Mouse (Mus musculus) heart, adult 2 months (tissue): ENCODE results near the gene Dgke. TPM values are rescaled to one million over a fixed set of nuclear protein-coding genes. Genes with fewer than 3 reads are reported as not detected.

ENCODE experiments used
- DNase-seq, 2 experiments: peaks; one replicate each; pipeline ENCODE4 v3.0.0; 2021
- H3K27ac ChIP-seq: fragments of 200-600 bp; 2 replicates; pipeline ENCODE4 v1.8.1; 2022
- H3K27me3 ChIP-seq: fragments of 200-500 bp; 2 replicates; pipeline ENCODE4 v1.6.1; 2012; ENCODE audit warnings: mild to moderate bottlenecking, low read length, inconsistent platforms, mixed read lengths; ENCODE audit not compliant: control insufficient read depth, insufficient read depth
- H3K36me3 ChIP-seq: fragments of 200-500 bp; 2 replicates; pipeline ENCODE4 v1.6.1; 2012; ENCODE audit warnings: low read length, inconsistent platforms; ENCODE audit not compliant: control insufficient read depth, insufficient read depth
- H3K4me1 ChIP-seq: fragments of 200-500 bp; 2 replicates; pipeline ENCODE4 v1.6.1; 2011; ENCODE audit warnings: low read length; ENCODE audit not compliant: control insufficient read depth, insufficient read depth
- H3K4me3 ChIP-seq: fragments of 200-600 bp; 2 replicates; pipeline ENCODE4 v1.8.1; 2022
- H3K79me2 ChIP-seq: fragments of 200-500 bp; replicated peaks from 2 replicates; pipeline ENCODE4 v1.6.1; 2012; ENCODE audit warnings: mild to moderate bottlenecking, inconsistent platforms, low read length, moderate library complexity, mixed read lengths; ENCODE audit not compliant: control insufficient read depth, insufficient read depth
- H3K9ac ChIP-seq: fragments of 200-500 bp; 2 replicates; pipeline ENCODE4 v1.6.1; 2012; ENCODE audit warnings: low read depth, mild to moderate bottlenecking, control low read depth, inconsistent platforms, low read length, mixed read lengths
- CTCF ChIP-seq: fragments of 200-600 bp; IDR thresholded peaks from 2 replicates; pipeline ENCODE4 v1.8.1; 2022; ENCODE audit warnings: antibody characterized with exemption, mild to moderate bottlenecking, moderate library complexity
- EP300 ChIP-seq: fragments of 200-500 bp; IDR thresholded peaks from 2 replicates; pipeline ENCODE4 v1.6.1; 2011; ENCODE audit warnings: low read depth, low read length, control low read depth; ENCODE audit not compliant: insufficient read depth
- POLR2A ChIP-seq: fragments of 200-500 bp; IDR thresholded peaks from 2 replicates; pipeline ENCODE4 v1.6.1; 2011; ENCODE audit warnings: mild to moderate bottlenecking, low read depth, low read length, control low read depth; ENCODE audit not compliant: insufficient read depth
- WGBS: fragments of 180-500 bp; shearing (Covaris S2); methylation state at CpG from one replicate; pipeline ENCODE4 v1.1.7; 2018; 5-methylcytosine and 5-hydroxymethylcytosine counted together
- intact Hi-C: fragments of 180-260 bp; cut with DNase I; formaldehyde crosslinking; loops from one replicate; pipeline ENCODE4 v1.15.1; 2025
- polyA plus RNA-seq: library from polyadenylated mRNA; depleted of rRNA; stranded (reverse); fragments of >200 nt; gene quantifications from 2 replicates; pipeline ENCODE4 v1.2.3, GENCODE M21; 2012
- total RNA-seq, 2 experiments: library from RNA; stranded (reverse); gene quantifications; 2 replicates each; pipeline ENCODE4 v1.2.3; 2021

The Dgke gene
- total and polyA plus RNA-seq, 3 experiments = 5.6 to 12.4 (median 9.3) TPM

- WGBS = 18% methylated on average over 6 of the region's 6 CpGs
- TF ChIP-seq EP300 (no peak), CTCF (peak; percentile 98)
- H3K27ac ChIP-seq = peak overlapping the region; percentile 87
- no peaks in the 10 kb centered on the region for H3K27me3 ChIP-seq
- H3K36me3 ChIP-seq = no peaks in the 10 kb centered on the region; the same call in 1 of the 2 replicates
- H3K79me2 ChIP-seq = no peaks in the 10 kb centered on the region
- DNase-seq = peak; percentile 55 to 62
- intact Hi-C loops = loop anchor here (1.0 kb wide), 1 partner anchor 80 kb away; no protein-coding TSS in a partner anchor
- peaks cover 11% of the 10 kb centered on the region; the same call in 1 of the 2 replicates for H3K4me1 ChIP-seq
- no peak overlapping the region for H3K4me3 ChIP-seq
- H3K9ac ChIP-seq = no peak overlapping the region
Observed at GRCm38 (mm10) chr11:89069303-89069702, 2.7 kb upstream of the Dgke start.

DNA sequence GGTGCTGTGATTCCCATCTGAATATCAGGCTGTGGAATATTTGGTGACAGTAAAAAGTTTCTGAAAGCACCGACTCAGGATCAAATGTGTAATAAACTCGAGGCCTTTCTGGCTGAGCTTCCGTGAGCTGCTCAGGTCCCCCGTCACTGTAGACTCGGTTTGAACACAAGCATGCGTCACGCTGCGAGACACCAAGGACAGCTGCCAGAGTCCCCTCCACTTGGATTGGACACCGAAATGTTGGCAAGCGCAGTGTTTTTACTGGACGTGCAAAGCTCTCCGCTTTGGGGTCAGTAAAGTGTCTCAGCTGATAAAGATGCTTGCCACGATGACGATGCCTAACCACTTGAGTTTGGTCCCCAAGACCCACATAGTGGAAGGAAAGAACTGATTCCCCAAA lies 2.0 kb upstream of the Dgke start:
- H3K9ac ChIP-seq = no peak overlapping the region
- peak; percentile 48 to 66 for DNase-seq
- H3K36me3 ChIP-seq = no peaks in the 10 kb centered on the region; the same call in 1 of the 2 replicates
- peak overlapping the region; percentile 87 for H3K27ac ChIP-seq
- TF ChIP-seq EP300 (no peak), POLR2A (no peak), CTCF (no peak)
- 48% methylated on average over 14 of the region's 14 CpGs for WGBS
- intact Hi-C loops = loop anchor here (1.0 kb wide), 1 partner anchor 79 kb away; no protein-coding TSS in a partner anchor
- peaks cover 11% of the 10 kb centered on the region; the same call in 1 of the 2 replicates for H3K4me1 ChIP-seq
- no peak overlapping the region for H3K4me3 ChIP-seq
- no peaks in the 10 kb centered on the region for H3K27me3 ChIP-seq
- no peaks in the 10 kb centered on the region for H3K79me2 ChIP-seq

- H3K79me2 ChIP-seq = no peaks in the 10 kb centered on the region
- H3K4me3 ChIP-seq = no peak overlapping the region
- H3K4me1 ChIP-seq = peaks cover 11% of the 10 kb centered on the region; the same call in 1 of the 2 replicates
- intact Hi-C loops = no loop called here
- no peak overlapping the region for H3K9ac ChIP-seq
- H3K27ac ChIP-seq = peak overlapping the region; percentile 87
- 57% methylated on average over 11 of the region's 11 CpGs for WGBS
- no peaks in the 10 kb centered on the region for H3K27me3 ChIP-seq
- peak in 1 of 2 experiments; percentile 30 for DNase-seq
- no peaks in the 10 kb centered on the region; the same call in 1 of the 2 replicates for H3K36me3 ChIP-seq
- TF ChIP-seq EP300 (no peak), CTCF (no peak), POLR2A (no peak)
Observed at GRCm38 (mm10) chr11:89067871-89068490, 1.3 kb upstream of the Dgke start.

DNA sequence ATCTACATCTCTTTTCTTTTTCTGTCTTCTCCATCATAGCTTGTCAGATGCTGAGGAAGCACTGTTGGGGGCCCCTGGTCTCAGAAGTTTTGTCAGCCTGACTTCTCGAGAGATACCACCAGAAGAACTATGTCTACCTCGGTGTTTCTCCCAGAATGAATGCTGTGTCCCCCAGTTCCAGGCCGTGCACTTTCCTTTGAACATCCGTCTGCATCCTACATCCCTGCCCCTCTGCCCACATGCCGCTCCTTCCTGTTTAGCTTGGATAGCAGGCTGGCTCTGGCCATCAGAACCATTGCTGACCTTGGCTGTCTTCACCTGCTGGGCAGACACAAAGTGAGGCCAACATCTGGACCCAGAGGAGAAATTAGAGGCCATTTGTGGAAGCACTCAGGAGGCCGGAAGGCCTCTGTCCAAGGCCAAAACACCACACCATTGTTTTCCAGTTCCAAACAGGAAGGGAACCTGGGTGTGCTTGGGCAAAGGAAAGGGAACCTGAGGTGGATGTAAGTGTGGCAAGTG lies 712 bp upstream of the Dgke start:
- Histone ChIP-seq H3K4me1 (peaks cover 11% of the 10 kb centered on the region; the same call in 1 of the 2 replicates), H3K79me2 (no peaks in the 10 kb centered on the region), H3K4me3 (no peak overlapping the region), H3K36me3 (no peaks in the 10 kb centered on the region; the same call in 1 of the 2 replicates), H3K27ac (peak overlapping the region; percentile 87), H3K27me3 (no peaks in the 10 kb centered on the region), H3K9ac (no peak overlapping the region)
- intact Hi-C loops = no loop called here
- WGBS = 37% methylated on average over 6 of the region's 6 CpGs
- peak; percentile 53 to 70 for DNase-seq
- no peak for TF ChIP-seq POLR2A
- peak; percentile 92 for TF ChIP-seq EP300

GRCm38 (mm10) chr11:89066126-89066525 lies 524 bp downstream of the Dgke start:
- no peak for DNase-seq
- Histone ChIP-seq H3K4me1 (peaks cover 11% of the 10 kb centered on the region; the same call in 1 of the 2 replicates), H3K36me3 (no peaks in the 10 kb centered on the region; the same call in 1 of the 2 replicates), H3K9ac (no peak overlapping the region), H3K79me2 (no peaks in the 10 kb centered on the region), H3K4me3 (no peak overlapping the region), H3K27ac (no peak overlapping the region; the same call in 1 of the 2 replicates), H3K27me3 (no peaks in the 10 kb centered on the region)
- TF ChIP-seq POLR2A (no peak), CTCF (no peak), EP300 (no peak)
- WGBS = 82% methylated on average over 6 of the region's 6 CpGs
- intact Hi-C loops = no loop called here

DNA sequence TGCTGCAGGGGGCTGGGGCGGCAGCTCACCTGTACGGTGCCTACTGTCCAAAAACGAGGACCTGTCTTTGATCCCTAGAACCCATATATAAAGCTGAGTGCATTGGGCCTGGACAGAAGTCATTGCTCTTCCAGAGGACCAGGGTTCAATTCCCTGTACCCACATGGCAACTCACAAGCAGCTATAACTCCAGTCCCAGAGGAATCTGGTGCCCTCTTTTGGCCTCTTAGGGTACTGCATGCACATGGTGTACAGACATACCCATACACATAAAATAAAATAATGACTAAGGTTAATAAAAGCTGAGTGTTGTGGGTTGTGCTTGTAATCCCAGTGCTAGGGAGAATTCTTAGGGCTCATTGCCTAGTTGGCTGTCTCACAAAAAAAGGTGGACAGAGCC lies 1.4 kb downstream of the Dgke start:
- no peak for TF ChIP-seq POLR2A
- TF ChIP-seq CTCF = peak; percentile 66
- no peak for DNase-seq
- Histone ChIP-seq H3K79me2 (no peaks in the 10 kb centered on the region), H3K9ac (no peak overlapping the region), H3K27me3 (no peaks in the 10 kb centered on the region), H3K4me1 (peaks cover 11% of the 10 kb centered on the region; the same call in 1 of the 2 replicates), H3K4me3 (no peak overlapping the region), H3K36me3 (no peaks in the 10 kb centered on the region; the same call in 1 of the 2 replicates), H3K27ac (no peak overlapping the region)
- intact Hi-C loops = no loop called here
- WGBS = over 99% methylated on average over 3 of the region's 3 CpGs
